Mouse (Mus musculus): Measurements from ENCODE around the gene Ahcyl2.

DNA sequence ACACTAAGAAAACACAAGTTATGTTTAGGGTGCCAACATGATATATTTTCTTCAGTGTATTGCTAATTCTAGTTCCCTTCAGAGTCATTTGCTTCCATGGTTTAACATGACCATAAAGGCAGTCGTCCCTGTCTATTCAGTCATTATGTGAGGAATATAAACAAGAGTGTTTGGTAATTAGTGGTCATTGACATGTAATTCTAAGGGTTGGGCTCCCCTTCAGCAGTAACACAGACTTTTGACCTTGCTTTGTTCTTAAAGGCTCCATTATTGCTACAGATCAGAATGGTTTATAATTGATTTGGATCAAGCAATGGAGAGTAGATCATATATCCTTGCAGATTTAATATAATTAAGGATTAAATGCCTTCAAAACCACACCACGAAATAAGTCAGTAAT is 82.9 kb downstream of the Ahcyl2 start:
- TF ChIP-seq KAT2A (IDR thresholded peaks at IDR 0.05; ENCODE audit: insufficient replicate concordance, low read length) (no peak), CTCF (conservative IDR thresholded peaks at IDR 0.05 in 1 of 2, IDR thresholded peaks at IDR 0.05 in 1 of 2; ENCODE audit: low read depth in 2 of 2, low read length in 2 of 2) (no peak), NELFE (IDR thresholded peaks at IDR 0.05; ENCODE audit: low read depth, low read length) (no peak)

All from CH12.LX (cell line).